Mouse (Mus musculus) embryonic fibroblast, embryonic 13.5 days (primary cell): ENCODE results near the gene D8Ertd738e.

Source experiments
- CTCF ChIP-seq: IDR thresholded peaks from 2 replicates; pipeline ENCODE4 v1.5.1; 2011; ENCODE audit warnings: mild to moderate bottlenecking, control low read depth, low read length, moderate library complexity, borderline replicate concordance; ENCODE audit not compliant: insufficient read depth
- POLR2A ChIP-seq: IDR thresholded peaks from 2 replicates; pipeline ENCODE4 v1.6.1; 2011; ENCODE audit warnings: low read depth, mild to moderate bottlenecking, control low read depth, low read length, moderate library complexity

DNA sequence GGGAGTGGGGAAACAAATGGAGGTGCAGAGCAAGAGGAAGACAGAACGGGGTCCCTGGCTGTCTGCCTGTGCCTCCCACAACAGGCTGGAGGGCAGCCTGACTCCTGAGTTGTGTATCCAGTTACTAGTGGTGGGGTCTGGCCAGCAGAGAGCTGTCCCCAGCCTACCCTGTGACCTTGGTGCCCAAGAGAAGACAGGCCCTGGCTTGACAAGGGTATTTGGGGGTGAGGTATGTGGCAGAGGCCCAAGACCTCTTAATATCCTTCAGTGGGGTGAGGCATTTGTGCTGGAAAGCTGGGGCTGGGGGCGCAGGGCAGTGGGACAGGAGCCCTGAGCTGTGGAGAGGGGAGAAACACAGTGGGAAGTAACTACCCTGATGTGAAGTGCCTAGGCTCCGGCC, 38.3 kb downstream of the D8Ertd738e start:
- TF ChIP-seq POLR2A (no peak), CTCF (no peak)
